Mouse (Mus musculus): Measurements from ENCODE around the gene Tph1.

The Tph1 gene

DNA sequence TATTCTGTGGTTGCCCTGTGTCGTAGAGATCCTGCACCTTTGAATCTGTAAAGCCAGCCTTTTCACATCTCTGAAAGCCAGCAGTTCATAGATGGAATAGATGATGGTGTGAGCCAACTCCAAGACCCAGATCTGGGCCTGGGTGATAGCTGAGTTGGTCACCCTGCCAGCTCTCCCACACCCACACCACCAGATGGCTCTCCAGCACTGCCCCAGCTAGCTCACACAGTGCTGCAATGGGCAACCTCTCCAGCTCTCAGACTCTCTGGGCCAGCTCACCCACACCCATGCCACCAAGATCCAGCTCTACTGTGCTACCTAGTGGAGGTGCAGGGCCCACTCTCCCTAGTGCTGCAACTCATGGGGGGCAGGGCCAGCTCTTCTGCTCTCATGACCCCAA, 29.2 kb downstream of the Tph1 start:
- no peak for DNase-seq

GRCm38 (mm10) chr7:46640062-46640461, 32.3 kb downstream of the Tph1 start:
- no peak for DNase-seq

DNA sequence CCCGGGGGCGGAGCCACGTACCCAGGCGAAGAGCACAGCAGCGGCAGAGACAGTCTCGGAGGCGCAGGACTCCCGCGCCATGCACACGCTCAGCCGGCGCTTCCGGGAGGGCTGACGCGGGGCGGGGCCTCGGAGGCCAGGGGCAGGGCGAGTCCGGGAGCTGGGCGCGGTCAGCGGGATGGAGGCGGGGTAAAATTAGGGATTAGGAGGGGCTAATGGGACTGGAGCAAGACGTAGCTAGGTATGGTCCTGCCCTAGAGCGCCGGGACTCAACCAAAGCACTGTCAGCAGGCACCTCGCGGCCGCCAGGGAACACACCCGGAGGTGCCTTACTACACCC, 32.7 kb downstream of the Tph1 start, which contains the start of gene Sergef:
Gene Sergef (minus strand): TSS at position 116 of the 340 bp plus-strand sequence.
- peak; percentile 99 for DNase-seq

GRCm38 (mm10) chr7:46638889-46639691, 33.2 kb downstream of the Tph1 start:
- no peak for DNase-seq

- DNase-seq: no peak
These were observed 43.9 kb downstream of the Tph1 start for GRCm38 (mm10) chr7:46628375-46628975.

DNA sequence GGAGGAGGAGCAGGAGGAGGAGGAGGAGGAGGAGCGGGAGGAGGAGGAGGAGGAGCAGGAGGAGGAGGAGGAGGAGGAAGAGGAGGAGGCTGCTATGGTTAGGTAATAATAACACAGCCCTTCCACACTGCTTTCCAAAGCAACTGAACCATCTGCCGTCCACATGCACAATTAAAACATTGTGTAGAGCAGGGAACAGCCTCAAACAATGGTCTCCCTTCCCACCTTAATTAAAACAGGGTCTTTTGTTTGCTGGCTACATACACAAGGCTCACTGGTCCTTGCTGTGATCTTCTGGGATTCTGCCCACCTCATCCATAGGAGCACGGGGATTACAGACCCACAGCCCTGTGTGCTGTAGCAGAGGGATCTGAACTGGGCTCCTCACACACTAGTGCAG, 48.4 kb downstream of the Tph1 start:
- no peak for DNase-seq

DNA sequence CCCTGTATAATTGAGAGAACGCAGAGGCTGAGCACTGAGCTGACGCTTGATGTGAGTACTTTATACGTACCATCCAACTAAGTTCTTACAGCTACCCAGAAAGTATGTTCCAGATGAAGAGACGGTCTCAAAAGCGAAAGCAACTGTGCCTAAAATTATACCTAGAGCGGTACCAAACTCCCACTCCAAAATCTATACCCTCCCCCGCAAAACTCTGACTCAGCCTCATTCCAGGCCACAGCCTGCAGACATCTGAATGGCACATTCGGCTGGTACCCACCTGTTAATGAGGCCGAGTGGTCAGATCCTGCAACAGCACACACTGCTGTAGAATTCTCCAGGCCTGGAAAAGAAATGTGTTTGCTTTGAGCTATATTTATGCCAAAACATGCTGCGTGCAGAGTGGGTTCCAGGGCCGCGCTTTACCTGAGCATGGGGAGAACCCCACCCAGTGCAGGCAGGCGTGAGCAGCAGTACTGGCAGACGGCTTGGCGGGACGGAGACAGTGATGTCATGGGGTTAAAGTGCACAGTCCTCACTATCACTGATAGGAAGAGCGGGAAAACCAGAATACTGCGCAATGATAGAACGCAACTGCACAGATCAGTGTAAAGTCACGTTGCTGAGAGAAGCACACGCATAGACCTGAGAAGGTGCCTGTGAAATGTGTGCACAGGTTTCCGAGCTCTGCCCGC, 53.8 kb downstream of the Tph1 start:
- DNase-seq: no peak

- DNase-seq: peak; percentile 90
These were observed 55.8 kb downstream of the Tph1 start for GRCm38 (mm10) chr7:46616429-46617005.

DNA sequence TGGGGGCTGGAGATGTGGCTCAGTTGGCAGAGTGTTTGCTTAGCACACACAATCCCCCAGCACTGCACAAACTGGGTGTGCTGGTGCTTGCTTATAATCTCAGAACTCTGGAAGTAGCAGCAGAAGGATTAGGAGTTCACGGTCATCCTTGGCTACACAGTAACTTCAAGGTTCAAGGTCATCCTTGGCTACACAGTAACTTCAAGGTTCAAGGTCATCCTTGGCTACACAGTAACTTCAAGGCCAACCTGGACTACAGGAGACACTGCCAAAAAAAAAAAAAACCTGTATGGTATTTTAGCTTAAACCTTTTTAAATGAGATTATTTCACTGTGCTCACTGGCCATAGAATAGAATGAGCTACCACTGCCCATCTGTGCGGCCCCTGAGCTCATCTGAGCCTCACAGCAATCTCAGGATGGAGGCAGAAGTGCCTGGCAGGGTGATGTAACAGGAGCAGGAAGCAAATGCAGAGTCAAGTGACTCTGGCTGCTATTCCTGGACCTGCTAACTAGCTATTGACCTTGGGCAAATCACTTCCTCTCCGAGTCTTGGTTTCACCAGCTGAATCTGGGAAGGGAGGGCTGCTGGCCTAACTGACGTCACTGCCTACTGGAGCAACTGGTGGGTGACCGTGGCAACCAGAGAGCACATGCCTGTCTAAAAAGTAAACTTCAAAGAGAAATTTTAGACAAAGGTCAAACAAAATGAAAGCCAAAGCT, 56.9 kb downstream of the Tph1 start:
- DNase-seq: peak; percentile 98

GRCm38 (mm10) chr7:46614263-46614662, 58.1 kb downstream of the Tph1 start:
- peak; percentile 89 for DNase-seq

GRCm38 (mm10) chr7:46613091-46613490, 59.2 kb downstream of the Tph1 start:
- peak; percentile 91 for DNase-seq

DNA sequence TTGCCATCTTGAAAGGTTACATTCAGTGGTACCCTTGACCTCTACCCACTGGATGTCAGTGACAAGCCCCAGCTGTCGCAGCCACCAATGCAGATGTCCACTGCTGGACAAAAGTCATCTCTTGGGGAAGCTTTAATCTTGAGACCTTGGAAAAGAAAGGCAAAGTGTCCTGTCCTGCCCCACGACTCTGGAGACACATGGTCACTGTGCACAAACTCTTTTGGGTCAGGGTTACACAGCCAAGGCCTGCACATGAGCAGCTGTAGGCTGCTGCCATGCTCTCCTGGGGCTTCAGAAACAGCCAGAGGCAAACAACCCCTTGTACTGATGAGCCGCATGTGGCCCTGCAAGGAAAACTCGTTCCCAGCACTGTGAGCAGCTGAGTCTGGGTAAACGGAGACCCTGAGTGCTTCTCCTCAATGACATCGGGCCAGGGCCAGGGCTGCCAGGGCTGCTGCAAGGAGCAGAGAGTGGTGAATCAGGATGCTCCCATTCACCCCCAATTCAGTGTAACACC, 59.9 kb downstream of the Tph1 start:
- DNase-seq: peak; percentile 90

DNA sequence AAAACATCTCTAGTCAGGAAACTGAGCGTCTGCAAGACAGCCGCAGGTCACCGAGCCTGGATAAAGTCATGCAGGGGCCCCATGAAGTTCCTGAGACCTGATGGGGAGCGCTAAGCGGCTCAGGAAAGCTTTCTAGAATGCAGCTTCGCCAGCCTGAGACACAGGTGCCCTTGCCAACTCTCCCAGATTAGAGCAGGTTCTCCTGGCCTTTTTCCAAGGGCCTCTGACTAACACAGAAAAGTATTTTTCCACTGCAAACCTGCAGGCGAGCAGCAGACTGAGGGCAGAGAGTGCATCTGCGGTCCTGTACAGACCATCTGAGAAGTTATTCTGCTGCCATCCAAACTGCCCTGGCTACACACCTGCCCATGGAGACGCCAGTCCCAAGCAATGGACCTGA, 60.4 kb downstream of the Tph1 start:
- no peak for DNase-seq

- DNase-seq: no peak
These were observed 63.0 kb downstream of the Tph1 start for GRCm38 (mm10) chr7:46609317-46609716.

DNA sequence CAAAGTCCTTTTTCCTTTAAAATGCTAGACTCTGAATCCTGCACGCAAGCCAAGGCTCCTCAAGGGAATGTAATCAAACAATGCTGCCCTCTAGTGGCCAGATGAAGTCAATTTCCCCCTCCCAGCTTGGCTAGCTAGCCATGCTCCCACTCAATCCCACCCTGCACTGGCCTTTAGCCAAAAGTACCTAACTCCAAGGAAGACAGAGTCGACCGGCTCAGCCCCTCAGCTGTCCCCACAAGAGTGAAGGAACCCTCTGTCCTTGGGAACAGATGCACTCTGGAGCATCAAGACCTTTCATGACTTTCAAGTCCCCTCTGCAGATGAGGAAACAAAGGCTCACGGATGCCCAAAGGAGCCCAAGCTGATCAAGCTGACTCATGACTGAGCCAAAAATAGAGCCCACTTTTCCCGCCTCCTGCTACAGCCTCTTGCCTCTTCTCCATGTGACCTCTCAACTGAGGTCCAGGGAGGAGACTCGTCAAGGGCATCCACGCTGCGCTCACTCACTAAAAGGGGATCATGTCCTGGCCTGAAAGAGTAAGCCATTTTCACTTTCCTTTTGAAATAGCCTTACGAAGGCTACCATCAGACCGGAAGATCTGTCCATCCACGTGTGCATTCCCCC, 64.8 kb downstream of the Tph1 start:
- DNase-seq: peak; percentile 93

- DNase-seq: no peak
These were observed 65.3 kb downstream of the Tph1 start for GRCm38 (mm10) chr7:46607031-46607426.

DNA sequence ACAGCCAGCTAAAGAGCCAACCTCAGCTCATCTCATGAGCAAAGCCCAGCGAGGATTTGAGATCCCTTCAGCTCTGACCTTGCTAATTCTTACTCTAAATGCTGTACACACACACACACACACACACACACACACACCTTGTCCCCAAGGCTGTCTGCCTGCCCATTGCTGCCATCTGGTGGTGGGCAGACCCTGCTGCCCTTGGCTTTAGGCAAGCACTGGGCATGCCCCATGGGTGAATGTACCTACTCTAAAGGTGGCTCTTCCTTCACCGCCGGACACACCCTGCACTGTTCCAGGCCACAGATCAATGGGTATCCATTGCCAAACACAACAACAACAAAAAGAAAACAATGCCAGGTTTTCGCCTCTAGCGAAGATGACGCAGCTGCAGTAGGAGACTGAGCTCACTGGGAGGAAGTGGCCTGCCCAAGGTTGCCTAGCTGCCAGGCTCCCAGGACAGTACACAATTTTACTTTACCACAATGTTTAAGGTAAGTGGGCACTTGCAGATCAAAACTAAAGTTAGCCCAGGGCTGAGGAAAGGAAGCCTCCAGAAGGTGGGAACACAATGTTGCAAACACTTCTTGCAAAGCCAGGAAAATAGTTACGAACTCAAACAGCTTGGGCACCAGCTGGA, 65.8 kb downstream of the Tph1 start:
- peak; percentile 94 for DNase-seq

DNA sequence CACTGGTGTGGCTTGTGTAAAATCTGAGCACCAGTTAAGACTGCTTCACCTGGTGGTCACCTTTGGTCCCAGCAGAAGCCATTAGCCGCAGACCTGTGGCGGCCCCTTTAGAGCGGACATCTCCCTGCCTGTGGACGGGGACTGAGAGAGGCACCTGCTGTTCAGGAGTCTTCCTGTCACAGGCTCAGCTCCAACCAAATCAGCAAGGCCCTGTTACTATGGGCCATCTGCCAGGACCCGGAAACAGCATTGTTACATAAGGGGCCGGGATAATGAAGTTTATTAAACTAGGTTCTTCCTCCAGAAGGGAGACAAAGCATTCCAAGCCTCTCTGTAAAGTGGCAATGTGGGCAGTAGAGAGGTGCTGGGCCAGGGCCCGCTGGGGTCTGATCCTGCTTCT, 69.3 kb downstream of the Tph1 start:
- peak; percentile 96 for DNase-seq

DNA sequence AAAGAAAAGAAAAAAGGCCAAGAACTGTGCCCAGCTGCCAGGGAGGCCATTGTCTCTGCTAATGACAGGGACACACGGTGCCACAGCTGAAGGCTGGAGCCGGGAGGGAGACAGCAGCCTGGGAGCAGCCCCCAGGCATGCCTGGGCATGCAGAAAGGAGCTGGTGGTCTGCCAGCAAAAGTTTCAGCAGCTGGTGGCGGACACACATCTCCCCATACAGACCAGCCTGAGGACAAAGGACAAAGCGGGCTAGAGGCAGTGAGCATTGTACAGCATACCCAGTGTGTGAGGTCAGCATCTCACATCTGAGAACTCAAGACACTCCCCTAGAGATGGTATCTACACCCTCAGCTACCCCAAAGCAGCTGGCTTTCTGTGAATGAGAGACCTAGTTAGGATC, 70.3 kb downstream of the Tph1 start:
- no peak for DNase-seq

DNA sequence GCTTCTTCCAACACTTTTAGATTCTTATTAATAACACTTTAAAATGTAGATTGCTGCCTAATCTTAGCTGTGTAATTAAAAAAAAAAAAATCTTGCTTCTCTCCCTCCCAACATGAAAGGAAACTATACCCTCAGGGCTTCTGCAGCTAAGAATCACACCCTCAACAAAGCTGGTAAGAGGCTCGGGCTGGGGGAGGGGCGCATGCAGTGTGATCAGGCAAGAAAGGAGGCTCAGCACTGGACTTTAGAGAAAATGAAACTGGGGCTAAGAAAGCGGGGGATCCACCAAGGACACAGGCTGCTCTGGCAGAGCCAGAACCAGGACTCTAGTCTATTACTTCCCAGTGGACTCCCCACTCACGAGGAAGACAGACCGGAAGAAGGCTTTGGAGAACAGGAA, 71.2 kb downstream of the Tph1 start:
- no peak for DNase-seq

GRCm38 (mm10) chr7:46597006-46597405, 75.3 kb downstream of the Tph1 start:
- no peak for DNase-seq
